Mouse (Mus musculus) cerebellum, adult 2 months (tissue): ENCODE measurements around the gene 4930453N24Rik.
A peak's percentile ranks its signal among the peaks of the same experiment; 100 is the strongest.

ENCODE experiments used
- CTCF ChIP-seq: fragments of 200-500 bp; IDR thresholded peaks from 2 replicates; pipeline ENCODE4 v1.5.1; 2011; ENCODE audit warnings: low read depth, mild to moderate bottlenecking, control low read depth, low read length, moderate library complexity, borderline replicate concordance; ENCODE audit not compliant: insufficient read depth
- POLR2A ChIP-seq: fragments of 200-500 bp; IDR thresholded peaks from 2 replicates; pipeline ENCODE4 v1.6.1; 2011; ENCODE audit warnings: low read length, control low read depth, borderline replicate concordance; ENCODE audit not compliant: insufficient read depth

DNA sequence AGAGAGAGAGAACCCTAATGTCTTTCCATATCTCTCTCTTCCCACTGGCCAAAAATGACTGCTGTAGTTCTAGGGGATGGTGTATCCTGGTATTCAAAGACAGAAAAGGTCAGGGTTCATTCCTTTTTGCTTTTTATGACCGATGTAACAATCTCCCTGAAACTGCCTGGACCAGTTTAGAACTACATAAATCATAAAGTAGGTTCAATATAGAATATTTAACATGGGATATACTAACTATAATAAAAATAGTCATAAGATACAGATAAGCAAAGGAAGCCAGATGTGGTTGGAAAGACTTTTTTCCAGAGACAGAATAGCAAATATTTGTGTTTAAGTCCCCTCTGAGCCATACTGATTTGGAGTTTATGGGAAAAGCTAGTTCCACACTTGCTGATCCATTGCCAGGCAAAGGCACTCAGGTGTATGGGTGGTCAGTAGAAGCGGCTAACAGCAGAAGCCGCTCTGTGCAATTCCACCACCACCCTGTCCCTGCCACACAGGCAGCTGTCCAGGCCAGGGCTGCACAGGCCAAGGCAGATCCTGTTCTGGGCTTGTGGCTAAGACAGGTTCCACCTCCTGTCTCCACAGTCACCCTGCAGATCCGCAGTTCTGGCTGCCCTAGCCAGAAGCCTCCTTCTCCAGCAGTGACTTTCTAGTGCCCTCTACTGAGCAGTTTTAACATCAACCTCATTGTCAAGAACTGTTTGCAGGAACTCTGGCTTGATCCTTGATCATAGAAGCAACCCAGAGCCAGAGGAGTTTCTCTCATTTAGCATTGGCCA is 47.5 kb downstream of the 4930453N24Rik start:
- TF ChIP-seq CTCF (peak; percentile 92), POLR2A (no peak)
